Mouse (Mus musculus) heart, adult 9 months (tissue): ENCODE data around the gene Wnt8b.
"Not testable (repeated sequence)": the region's sequence is repeated elsewhere in the genome, so short reads cannot be mapped to it uniquely, and the experiment has no call there.

Experiments used
- DNase-seq, 2 experiments: peaks; one replicate each; pipeline ENCODE4 v3.0.0; 2022; ENCODE audit warnings: low spot score in 2 of 2

The Wnt8b gene

GRCm38 (mm10) chr19:44493128-44493527 lies at the start of gene Wnt8b:
Gene Wnt8b, plus strand, starts transcription at chr19:44493472.
- no peak for DNase-seq

DNA sequence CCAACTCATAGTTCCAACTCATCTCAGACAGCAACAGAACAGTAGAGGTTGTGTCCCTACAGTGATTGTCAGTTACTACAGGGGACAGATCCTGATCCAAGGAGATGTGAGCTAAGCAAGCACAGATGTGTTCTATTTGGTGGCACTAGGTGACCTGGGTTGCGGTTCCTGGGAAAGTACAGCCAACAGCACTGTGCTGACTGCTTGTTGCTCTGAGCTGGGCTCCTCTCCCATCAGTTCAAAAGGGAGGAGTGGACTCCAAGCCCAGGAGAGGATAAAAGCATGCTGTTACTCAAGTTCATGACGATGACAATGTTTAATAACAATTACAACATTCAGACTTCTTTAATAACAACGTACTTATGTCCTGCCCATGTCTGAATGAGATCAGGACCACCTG lies 47.5 kb upstream of the Wnt8b start:
- DNase-seq: peak in 1 of 2 experiments; percentile 27

DNA sequence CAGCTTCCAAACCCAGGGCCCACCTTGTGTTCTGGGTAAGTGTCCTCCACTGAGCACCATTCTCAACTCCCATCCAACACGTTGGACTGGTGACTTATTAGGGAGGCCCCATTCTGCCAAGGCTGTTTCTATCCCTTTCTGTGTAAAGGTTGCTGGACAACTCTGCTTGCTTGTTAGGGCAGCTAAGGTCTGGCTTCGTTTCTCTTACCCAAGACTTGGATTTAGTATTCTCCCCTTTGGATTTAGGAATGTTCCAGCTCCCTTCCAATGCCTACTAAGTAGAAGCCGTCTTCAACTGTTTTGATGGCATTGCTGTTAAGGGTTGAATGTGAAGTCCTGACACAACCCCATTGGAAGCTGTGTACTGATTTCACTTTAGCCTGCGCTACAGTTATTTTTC lies 45.3 kb upstream of the Wnt8b start:
- DNase-seq: no peak

GRCm38 (mm10) chr19:44454862-44455261 lies 38.4 kb upstream of the Wnt8b start:
- DNase-seq: no peak

- no peak for DNase-seq
Measured at GRCm38 (mm10) chr19:44455356-44455755, 37.9 kb upstream of the Wnt8b start.

DNA sequence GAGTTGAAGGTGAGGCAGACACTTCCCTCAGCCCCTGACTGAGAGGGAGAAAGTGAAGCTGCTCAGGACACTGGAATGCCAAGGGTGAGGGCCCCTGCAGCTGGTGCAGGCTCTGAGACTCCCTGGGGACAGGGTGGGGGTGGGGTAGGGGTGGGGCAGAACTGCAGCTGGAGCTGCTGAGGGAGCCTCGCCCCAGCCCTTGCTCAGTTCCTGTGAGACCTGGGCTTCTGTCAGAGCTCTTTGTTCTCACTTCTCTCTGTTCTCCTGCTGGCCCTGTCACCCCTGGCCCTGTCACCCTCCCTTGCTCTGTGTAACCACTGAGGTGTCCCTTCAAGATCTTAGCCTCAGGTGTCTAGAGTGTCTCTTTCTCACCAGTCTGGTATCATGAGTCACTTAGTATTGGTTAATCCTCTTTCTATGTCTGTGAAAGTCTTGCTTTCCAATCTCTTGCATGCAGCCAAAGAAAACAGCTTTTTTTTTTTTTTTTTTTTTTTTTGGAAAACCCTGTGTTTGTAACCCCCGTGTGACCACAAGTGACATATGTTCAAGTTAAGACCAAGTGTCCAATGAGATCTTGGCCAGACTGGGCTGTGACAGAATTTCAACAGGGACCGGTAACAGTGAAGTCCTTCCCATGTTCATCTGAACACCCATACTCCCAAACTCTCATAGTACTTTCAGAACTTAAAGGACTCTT lies 35.8 kb upstream of the Wnt8b start:
- no peak for DNase-seq

DNA sequence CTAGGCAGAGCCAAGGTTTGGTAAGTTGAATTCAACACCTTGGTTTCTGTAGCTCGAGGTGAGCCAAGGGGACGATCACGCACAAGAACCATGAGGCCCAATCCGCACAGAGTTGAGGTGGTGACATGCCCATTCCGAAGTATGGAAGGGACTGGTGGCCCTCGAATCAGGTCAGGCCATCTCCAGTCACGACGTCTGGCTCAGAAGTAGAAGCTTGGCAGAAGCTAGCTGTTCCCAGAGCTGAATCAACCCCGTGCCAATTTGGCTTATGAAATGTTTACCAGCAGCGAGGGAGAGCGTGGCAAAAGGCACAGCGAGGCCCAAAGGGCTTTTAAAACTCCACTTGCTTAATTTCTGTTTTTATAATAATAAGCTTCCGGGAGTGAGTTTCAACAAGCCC lies 34.6 kb upstream of the Wnt8b start:
- peak; percentile 61 to 72 for DNase-seq

DNA sequence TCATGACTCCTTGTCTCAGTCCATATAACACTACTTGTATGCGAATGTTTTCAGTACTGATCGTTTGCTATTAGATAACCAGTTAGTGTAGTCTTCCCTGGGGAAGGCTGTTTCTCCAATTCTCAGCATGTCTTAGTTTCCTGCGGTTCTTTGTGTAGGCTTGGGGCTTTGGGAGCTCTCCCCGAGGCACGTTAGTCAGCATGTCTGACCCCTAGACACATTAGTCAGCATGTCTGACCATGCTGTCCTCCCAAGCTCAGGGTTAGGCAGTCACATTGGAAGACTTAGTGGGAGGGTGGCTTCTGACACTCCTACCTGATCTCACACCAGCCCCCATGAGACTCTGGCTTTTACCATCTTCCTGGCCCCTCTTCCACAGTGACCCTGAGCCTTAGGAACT lies 32.8 kb upstream of the Wnt8b start:
- DNase-seq: no peak

DNA sequence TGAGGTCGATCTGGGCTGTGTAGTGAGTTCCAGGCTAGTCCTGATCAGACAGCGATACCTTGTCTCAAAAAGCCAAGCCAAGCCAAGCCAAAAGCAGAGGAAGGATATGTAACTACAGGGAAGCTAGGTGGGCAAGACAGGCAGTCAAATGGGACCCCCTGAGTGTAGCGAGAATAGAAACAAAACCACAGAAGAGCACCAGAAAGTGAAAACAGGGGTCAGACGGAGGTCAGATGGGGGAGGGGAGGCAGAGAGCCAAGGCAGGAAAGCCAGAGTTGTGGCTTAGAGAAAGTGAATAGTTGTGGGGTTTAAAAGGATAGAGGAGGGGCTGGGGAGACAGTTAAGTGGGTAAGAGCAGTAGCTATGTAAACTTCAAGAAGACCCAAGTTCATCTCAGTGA lies 31.8 kb upstream of the Wnt8b start:
- no peak for DNase-seq

GRCm38 (mm10) chr19:44462141-44462540 lies 31.1 kb upstream of the Wnt8b start:
- no peak for DNase-seq

GRCm38 (mm10) chr19:44465960-44466525 lies 27.2 kb upstream of the Wnt8b start:
- not testable (repeated sequence) for DNase-seq

DNA sequence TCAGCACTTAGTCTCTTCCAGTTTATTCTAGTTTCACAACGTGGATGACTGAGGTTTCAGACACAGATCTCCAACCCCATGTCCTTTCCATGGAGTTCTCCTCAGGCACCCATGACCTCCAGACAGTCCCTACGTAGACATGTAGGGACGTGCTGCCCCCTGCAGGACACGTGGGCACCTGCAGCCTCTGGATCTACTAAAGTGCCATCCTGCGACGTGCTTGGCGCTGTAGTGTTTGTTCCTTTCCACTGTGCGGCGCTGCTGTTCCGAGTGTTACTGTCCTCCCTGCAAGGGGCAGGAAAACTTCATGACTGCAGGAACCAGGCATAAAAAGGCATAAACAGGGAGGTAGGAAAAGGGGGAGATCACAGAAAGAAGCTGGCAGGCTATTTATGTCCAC lies 19.1 kb upstream of the Wnt8b start:
- DNase-seq: peak; percentile 70 to 82

GRCm38 (mm10) chr19:44475268-44475667 lies 18.0 kb upstream of the Wnt8b start:
- peak; percentile 36 to 56 for DNase-seq

GRCm38 (mm10) chr19:44476541-44476940 lies 16.7 kb upstream of the Wnt8b start:
- no peak for DNase-seq

- no peak for DNase-seq
Measured at GRCm38 (mm10) chr19:44487266-44487665, 6.0 kb upstream of the Wnt8b start.

DNA sequence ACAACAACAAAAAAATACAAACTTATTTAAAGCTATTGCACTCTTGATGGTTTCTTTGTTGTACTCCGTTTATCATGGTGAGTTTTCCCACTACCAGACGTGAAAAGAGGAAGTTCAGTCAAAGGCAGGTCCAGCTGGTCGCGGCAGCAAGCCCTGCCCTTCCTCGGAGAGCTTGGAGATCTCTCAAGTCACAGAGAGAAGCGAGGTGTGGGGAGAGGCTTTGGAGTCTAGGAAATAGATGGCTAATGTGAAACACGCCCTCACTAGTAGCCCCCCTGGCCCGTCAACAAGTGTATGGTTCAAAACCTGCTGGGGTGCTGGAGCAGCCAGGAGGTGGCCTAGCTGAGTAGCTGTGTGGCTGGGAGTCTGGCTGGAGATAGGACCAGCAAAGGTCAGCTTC lies 3.2 kb downstream of the Wnt8b start:
- no peak for DNase-seq

DNA sequence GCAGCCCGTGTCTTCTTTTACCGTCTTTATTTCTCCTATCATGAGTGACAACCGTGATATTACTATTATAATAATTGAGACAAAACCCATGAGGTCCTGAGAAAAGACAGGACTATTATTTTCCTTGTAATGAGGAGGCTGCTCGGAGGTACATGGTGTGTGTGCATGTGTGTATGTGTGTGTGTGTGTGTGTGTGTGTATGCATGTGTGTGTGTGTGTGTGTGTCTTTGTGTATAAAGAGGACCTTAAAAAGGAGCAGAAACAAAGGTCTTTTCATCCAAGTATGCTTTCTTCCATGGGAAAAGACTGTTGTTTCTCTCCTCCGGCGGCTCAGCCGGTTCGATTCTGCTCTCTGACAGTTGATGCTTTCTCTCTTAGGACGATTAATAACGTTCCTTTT lies 3.7 kb downstream of the Wnt8b start:
- DNase-seq: no peak

DNA sequence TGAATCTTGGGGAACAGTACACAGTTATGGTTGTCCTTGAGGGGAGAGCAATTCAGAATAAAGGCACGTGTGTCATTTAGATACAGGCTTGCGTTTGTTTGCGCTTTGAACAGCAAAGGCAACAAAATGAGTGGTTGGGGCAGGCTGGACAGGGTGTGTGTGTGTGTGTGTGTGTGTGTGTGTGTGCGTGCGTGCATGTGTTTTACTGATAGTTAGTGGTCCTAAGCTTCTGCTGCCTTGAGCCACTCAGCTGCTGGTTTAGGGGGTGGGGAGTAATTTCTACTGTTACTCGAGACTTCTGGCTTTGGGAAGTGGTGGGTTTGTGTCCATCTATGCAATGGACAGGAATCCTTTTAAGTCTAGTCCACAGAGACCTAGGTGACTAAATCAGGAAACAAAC lies 5.7 kb downstream of the Wnt8b start:
- DNase-seq: no peak

DNA sequence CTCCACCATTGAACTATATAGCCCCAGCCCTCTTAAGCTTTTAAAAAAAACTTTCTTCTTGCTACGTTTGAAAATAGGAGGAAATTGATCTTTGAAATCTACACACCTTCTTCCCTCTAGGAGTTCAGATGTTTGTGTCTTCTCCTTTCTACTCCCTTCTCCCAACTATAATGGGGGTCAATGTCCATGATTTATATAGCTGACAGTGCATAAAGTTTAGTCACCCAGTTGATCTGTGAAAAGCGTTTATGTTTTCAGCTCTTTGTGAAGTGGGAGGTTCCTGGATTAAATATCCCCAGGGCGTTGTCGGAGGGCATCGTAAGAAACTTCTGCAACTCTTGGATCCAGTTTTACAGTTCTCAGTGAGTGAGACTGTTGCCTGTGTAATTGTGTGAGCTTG lies 7.0 kb downstream of the Wnt8b start:
- DNase-seq: no peak

GRCm38 (mm10) chr19:44501925-44502324 lies 8.7 kb downstream of the Wnt8b start:
- DNase-seq: no peak

- DNase-seq: no peak
Measured at GRCm38 (mm10) chr19:44502741-44503140, 9.5 kb downstream of the Wnt8b start.

DNA sequence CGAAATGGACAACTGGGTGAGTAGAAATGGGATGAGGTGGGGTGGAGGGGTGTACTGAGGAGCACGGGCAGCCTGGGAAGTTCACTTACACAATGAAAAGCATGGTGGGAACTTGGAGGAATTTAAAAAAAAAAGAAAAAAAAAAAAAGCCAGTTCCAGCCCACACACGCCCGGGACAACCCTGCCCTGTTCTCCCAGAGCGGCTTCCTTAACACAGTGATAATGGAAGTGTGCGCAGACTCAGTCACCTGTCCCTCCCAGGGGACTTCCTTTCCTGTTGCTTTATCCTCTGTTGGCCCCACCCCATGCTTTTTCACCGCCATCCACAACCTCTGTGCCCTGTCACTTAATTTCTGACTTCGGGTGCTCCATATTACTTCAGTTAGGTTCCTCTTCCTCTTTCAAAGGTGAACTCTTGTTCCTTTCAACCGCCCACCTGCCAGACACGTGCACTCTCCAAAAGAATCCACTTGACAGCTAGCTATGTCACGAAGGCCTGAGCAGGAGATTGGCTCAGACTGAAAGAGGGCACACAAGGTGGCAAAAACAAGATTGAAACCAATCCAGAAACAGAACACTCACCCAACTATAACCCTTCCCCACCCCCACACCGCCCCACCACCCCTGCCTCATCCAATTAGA lies 17.4 kb downstream of the Wnt8b start:
- no peak for DNase-seq
